10 mouse cellular contexts compared by ENCODE assay signal in the genomic region with DNA sequence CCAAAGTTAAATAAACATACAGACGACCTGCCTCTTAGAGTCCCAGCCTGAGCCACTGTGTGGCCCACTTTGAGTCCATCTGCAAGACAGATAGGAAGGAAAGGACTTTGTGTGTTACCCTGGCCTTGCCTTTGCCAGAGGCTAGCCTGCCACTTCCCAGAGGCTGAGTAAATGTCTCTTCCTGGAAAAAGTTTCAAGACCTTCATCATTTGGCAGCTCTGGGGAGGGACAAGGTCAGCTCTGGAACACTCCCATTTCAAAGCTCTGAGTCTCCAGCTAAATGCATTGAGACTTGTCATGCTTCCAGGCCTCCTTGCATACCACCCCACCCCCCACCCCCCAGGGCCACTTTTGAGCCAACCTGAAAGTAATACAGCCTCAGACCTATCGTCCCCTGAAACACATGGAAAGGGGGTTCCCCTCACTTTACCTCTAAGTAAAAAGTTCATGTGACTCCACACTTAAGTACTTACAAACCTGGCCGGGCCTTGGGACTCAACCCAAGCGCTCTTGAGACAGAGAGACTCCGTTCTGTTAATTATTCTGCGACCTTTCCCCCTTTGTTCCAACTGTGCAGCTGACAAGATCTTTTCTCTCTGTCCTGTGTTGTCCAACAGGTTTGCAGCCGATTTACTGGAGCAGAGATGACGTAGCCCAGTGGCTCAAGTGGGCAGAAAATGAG.
DNase-seq lines count a peak whose midpoint lies in the region; ATAC-seq and TF ChIP-seq lines count a peak whose summit lies in the region.
"Had no signal": no experiment of that assay in that cellular context is flagged by ENCODE, and none has a peak within 500 bp of the region (broad histone marks: within the 10 kb centered on the region; RNA-seq: fewer than 3 reads in every experiment).

No protein-coding gene starts in this region.

- H3K4me3 ChIP-seq in forebrain, embryonic 10.5 days = no peak overlapping the region
- no peak overlapping the region for H3K4me3 ChIP-seq in forebrain, embryonic 15.5 days
- no peak overlapping the region for H3K4me3 ChIP-seq in lung, embryonic 15.5 days
- no peak overlapping the region for H3K4me3 ChIP-seq in kidney, adult 2 months (ENCODE audit: insufficient read depth, low read depth, low read length)
- H3K4me3 ChIP-seq in liver, embryonic 11.5 days (ENCODE audit: low read depth, low read length) = no peak overlapping the region

- H3K27ac ChIP-seq in forebrain, embryonic 10.5 days = 0 out of 2 replicates have a peak overlapping the region, but pooled peaks have one; percentile 25
- H3K27ac ChIP-seq in forebrain, embryonic 15.5 days (replicated peaks) = no peak overlapping the region
- H3K27ac ChIP-seq in lung, embryonic 15.5 days = peak overlapping the region; percentile 66
- peak overlapping the region; percentile 51 for H3K27ac ChIP-seq in kidney, adult 2 months (ENCODE audit: insufficient read depth, low read depth, low read length)
- H3K27ac ChIP-seq in liver, embryonic 11.5 days (ENCODE audit: low read depth, low read length) = no peak overlapping the region

- no peaks in the 10 kb centered on the region for H3K9me3 ChIP-seq in forebrain, embryonic 10.5 days
- H3K9me3 ChIP-seq in forebrain, embryonic 15.5 days = no peaks in the 10 kb centered on the region
- H3K9me3 ChIP-seq in lung, embryonic 15.5 days = no peaks in the 10 kb centered on the region
- no peaks in the 10 kb centered on the region for H3K9me3 ChIP-seq in liver, embryonic 11.5 days (ENCODE audit: control insufficient read depth, low read length)

- peaks cover 36% of the 10 kb centered on the region for H3K36me3 ChIP-seq in forebrain, embryonic 10.5 days (replicated peaks)
- no peaks in the 10 kb centered on the region for H3K36me3 ChIP-seq in forebrain, embryonic 15.5 days
- peaks cover 3% of the 10 kb centered on the region; the same call in 1 of the 2 replicates for H3K36me3 ChIP-seq in lung, embryonic 15.5 days
- no peaks in the 10 kb centered on the region for H3K36me3 ChIP-seq in kidney, adult 2 months (ENCODE audit: control insufficient read depth, insufficient read depth, low read length)
- H3K36me3 ChIP-seq in liver, embryonic 11.5 days (ENCODE audit: control insufficient read depth, insufficient read depth, low read length) = 0 out of 2 replicates have a peak, but pooled peaks cover 2% of the 10 kb centered on the region

- no peak overlapping the region for H3K9ac ChIP-seq in forebrain, embryonic 15.5 days (replicated peaks)
- no peak overlapping the region for H3K9ac ChIP-seq in lung, embryonic 15.5 days
- H3K9ac ChIP-seq in liver, embryonic 11.5 days (ENCODE audit: low read depth, low read length) = no peak overlapping the region

- no peak for TF ChIP-seq POLR2A in kidney, adult 2 months (IDR thresholded peaks at IDR 0.05; ENCODE audit: low read depth, low read length)

- no peak for ATAC-seq in forebrain, embryonic 15.5 days (replicated peaks)
- ATAC-seq in lung, embryonic 15.5 days (ENCODE audit: borderline replicate concordance, extremely low read depth, low FRiP score, low TSS enrichment) = peak; percentile 65
- ATAC-seq in liver, embryonic 11.5 days (replicated peaks; ENCODE audit: low FRiP score) = no peak
- ATAC-seq: hindbrain, embryonic 16.5 days had no signal

- H3K27me3 ChIP-seq in forebrain, embryonic 10.5 days (ENCODE audit: poor library complexity, severe bottlenecking) = no peaks in the 10 kb centered on the region
- no peaks in the 10 kb centered on the region for H3K27me3 ChIP-seq in forebrain, embryonic 15.5 days
- H3K27me3 ChIP-seq in lung, embryonic 15.5 days = no peaks in the 10 kb centered on the region
- no peaks in the 10 kb centered on the region for H3K27me3 ChIP-seq in kidney, adult 2 months (replicated peaks; ENCODE audit: control insufficient read depth, insufficient read depth, low read length)
- no peaks in the 10 kb centered on the region for H3K27me3 ChIP-seq in liver, embryonic 11.5 days (replicated peaks; ENCODE audit: control insufficient read depth, insufficient read depth, low read length)

- peaks cover 14% of the 10 kb centered on the region for H3K4me1 ChIP-seq in forebrain, embryonic 10.5 days
- peaks cover 29% of the 10 kb centered on the region for H3K4me1 ChIP-seq in forebrain, embryonic 15.5 days
- H3K4me1 ChIP-seq in lung, embryonic 15.5 days = peaks cover 57% of the 10 kb centered on the region
- peaks cover 44% of the 10 kb centered on the region for H3K4me1 ChIP-seq in kidney, adult 2 months (ENCODE audit: control insufficient read depth, insufficient read depth, low read length)
- H3K4me1 ChIP-seq in liver, embryonic 11.5 days (replicated peaks; ENCODE audit: control insufficient read depth, insufficient read depth, low read length) = peaks cover 10% of the 10 kb centered on the region

- no peak for TF ChIP-seq CTCF in kidney, adult 2 months (conservative IDR thresholded peaks at IDR 0.05; ENCODE audit: insufficient read depth, insufficient read length, low read depth, low read length)

- no peak for DNase-seq in forebrain, embryonic 10.5 days (ENCODE audit: extremely low spot score, low spot score)
- no peak for DNase-seq in lung, postnatal 14 days
- DNase-seq in kidney, adult 2 months = peak; percentile 92
- DNase-seq in lung, postnatal 4 days = peak; percentile 39 to 75
- DNase-seq in liver, embryonic 11.5 days (ENCODE audit: low spot score) = no peak
- DNase-seq in right cerebral cortex, postnatal 14 days = no peak
- DNase-seq: cerebellum, adult 9-10 months had no signal

- WGBS in forebrain, embryonic 10.5 days = 31% methylated on average over 8 of the region's 8 CpGs
- WGBS in forebrain, embryonic 15.5 days = 19% methylated on average over 8 of the region's 8 CpGs
- WGBS in lung, embryonic 15.5 days = 51% methylated on average over 8 of the region's 8 CpGs
- WGBS in kidney, adult 2 months = 34% methylated on average over 8 of the region's 8 CpGs
- 75% methylated on average over 8 of the region's 8 CpGs for WGBS in liver, embryonic 11.5 days

- H3K4me2 ChIP-seq in forebrain, embryonic 15.5 days (replicated peaks) = no peak overlapping the region
- H3K4me2 ChIP-seq in lung, embryonic 15.5 days = no peak overlapping the region
- H3K4me2 ChIP-seq in liver, embryonic 11.5 days = no peak overlapping the region

Comparison
In these comparisons a context has a peak if more than half of its experiments do, and no peak if none do; other contexts are left out.
1. DNase-seq: peak in kidney, adult 2 months (single experiment) and lung, postnatal 4 days (2 of 2); none in forebrain, embryonic 10.5 days (single experiment), lung, postnatal 14 days (single experiment), liver, embryonic 11.5 days (single experiment) and right cerebral cortex, postnatal 14 days (single experiment).
2. H3K27ac ChIP-seq: peak in forebrain, embryonic 10.5 days (single experiment), lung, embryonic 15.5 days (single experiment) and kidney, adult 2 months (single experiment); none in forebrain, embryonic 15.5 days (single experiment) and liver, embryonic 11.5 days (single experiment).